In the genomic region with DNA sequence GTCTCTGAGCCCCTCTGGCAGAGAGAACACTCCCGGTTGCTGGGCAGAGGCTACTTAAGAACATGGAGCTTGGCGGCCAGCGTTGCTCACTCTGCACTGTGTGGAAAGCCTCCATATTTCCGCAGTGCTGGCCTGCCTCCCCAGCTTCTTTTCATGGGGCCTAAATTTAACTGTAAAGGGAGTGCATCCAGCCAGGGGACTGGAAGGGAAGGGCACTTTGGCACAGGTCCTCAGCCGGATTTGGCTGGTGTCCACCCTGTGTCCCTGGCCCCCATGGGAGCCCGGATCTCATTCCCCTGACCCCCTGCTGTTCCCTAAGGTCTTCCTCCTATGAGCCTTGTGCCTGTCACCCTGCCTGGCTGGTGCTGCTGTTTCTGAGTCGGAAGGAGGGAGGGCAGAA, we compare ENCODE assay signal across 15 mouse cellular contexts. TPM values are rescaled to one million over a fixed set of nuclear protein-coding genes. Genes with fewer than 3 reads are reported as not detected.
DNase-seq lines count a peak whose midpoint lies in the region; ATAC-seq lines count a peak whose summit lies in the region.
"Had no signal": no experiment of that assay in that cellular context is flagged by ENCODE, and none has a peak within 500 bp of the region (broad histone marks: within the 10 kb centered on the region; RNA-seq: fewer than 3 reads in every experiment).

No protein-coding gene starts in this region.

- H3K4me2 ChIP-seq in liver, embryonic 11.5 days: no peak overlapping the region
- H3K4me2 ChIP-seq: embryonic facial prominence, embryonic 13.5 days; forebrain, embryonic 15.5 days; hindbrain, embryonic 15.5 days; limb, embryonic 12.5 days; lung, embryonic 15.5 days had no signal

- H3K27ac ChIP-seq in liver, embryonic 11.5 days (ENCODE audit: low read depth, low read length): no peak overlapping the region
- H3K27ac ChIP-seq: embryonic facial prominence, embryonic 13.5 days; forebrain, embryonic 15.5 days; hindbrain, embryonic 15.5 days; limb, embryonic 12.5 days; lung, embryonic 15.5 days had no signal

- ATAC-seq in frontal cortex, adult (ENCODE audit: low TSS enrichment): peak; percentile 44; the same call in 1 of the 2 replicates
- no peak for ATAC-seq in liver, embryonic 11.5 days (replicated peaks; ENCODE audit: low FRiP score)
- ATAC-seq: forebrain, embryonic 15.5 days had no signal

- peaks cover 15% of the 10 kb centered on the region for H3K4me1 ChIP-seq in liver, embryonic 11.5 days (replicated peaks; ENCODE audit: control insufficient read depth, insufficient read depth, low read length)
- H3K4me1 ChIP-seq: forebrain, embryonic 15.5 days had no signal

- H3K36me3 ChIP-seq in liver, embryonic 11.5 days (ENCODE audit: control insufficient read depth, insufficient read depth, low read length): no peaks in the 10 kb centered on the region
- H3K36me3 ChIP-seq: embryonic facial prominence, embryonic 13.5 days; forebrain, embryonic 15.5 days; hindbrain, embryonic 15.5 days; limb, embryonic 12.5 days; lung, embryonic 15.5 days had no signal

- WGBS in liver, embryonic 11.5 days: 80% methylated on average over 7 of the region's 7 CpGs

- H3K4me3 ChIP-seq in liver, embryonic 11.5 days (ENCODE audit: low read depth, low read length): no peak overlapping the region
- H3K4me3 ChIP-seq: embryonic facial prominence, embryonic 13.5 days; forebrain, embryonic 15.5 days; hindbrain, embryonic 15.5 days; limb, embryonic 12.5 days; lung, embryonic 15.5 days had no signal

- no peak for DNase-seq in frontal cortex, postnatal 36 days (ENCODE audit: low spot score in 2 of 2)
- peak; percentile 48 for DNase-seq in right cerebral cortex, adult 18-20 months
- DNase-seq in right cerebral cortex, adult 2 months (ENCODE audit: low spot score in 2 of 2): no peak
- DNase-seq in gastrocnemius, postnatal 25 days: peak; percentile 84
- DNase-seq in B cell, adult 2 months: no peak
- DNase-seq in liver, embryonic 11.5 days (ENCODE audit: low spot score): no peak
- DNase-seq in layer of hippocampus, adult 11-12 months (ENCODE audit: low spot score): no peak
- DNase-seq: layer of hippocampus, adult 9-11 months; thymus, postnatal 36 days had no signal

- no peak overlapping the region for H3K9ac ChIP-seq in liver, embryonic 11.5 days (ENCODE audit: low read depth, low read length)
- H3K9ac ChIP-seq: embryonic facial prominence, embryonic 13.5 days; forebrain, embryonic 15.5 days; hindbrain, embryonic 15.5 days; limb, embryonic 12.5 days; lung, embryonic 15.5 days had no signal

- no peaks in the 10 kb centered on the region for H3K9me3 ChIP-seq in liver, embryonic 11.5 days (ENCODE audit: control insufficient read depth, low read length)
- H3K9me3 ChIP-seq: embryonic facial prominence, embryonic 13.5 days; forebrain, embryonic 15.5 days; hindbrain, embryonic 15.5 days; limb, embryonic 12.5 days; lung, embryonic 15.5 days had no signal

- H3K27me3 ChIP-seq in liver, embryonic 11.5 days (replicated peaks; ENCODE audit: control insufficient read depth, insufficient read depth, low read length): no peaks in the 10 kb centered on the region
- H3K27me3 ChIP-seq: embryonic facial prominence, embryonic 13.5 days; forebrain, embryonic 15.5 days; hindbrain, embryonic 15.5 days; lung, embryonic 15.5 days had no signal

RNA-seq across cellular contexts. Expression of a gene that starts 3.4 kb away (rescaled TPM):
- 10 to 100 TPM; 15.5 to 17.3 TPM for total RNA-seq in gastrocnemius, postnatal 25 days (2021)
- polyA plus RNA-seq in liver, embryonic 11.5 days (2014; fragmentation: Nextera tagmentation; extraction: Ambion mirVana): 36.6 and 38.3 TPM in 2 replicates

RNA-seq across cellular contexts. Expression of a gene that starts 8.3 kb away (rescaled TPM):
- total RNA-seq in gastrocnemius, postnatal 25 days (2021): 100 to 1,000 TPM; 787 to 821 TPM
- polyA plus RNA-seq in liver, embryonic 11.5 days (2014; fragmentation: Nextera tagmentation; extraction: Ambion mirVana): 0.57 and 1.0 TPM in 2 replicates

RNA-seq across cellular contexts. Expression of a gene that starts 37.2 kb away (rescaled TPM):
- total RNA-seq in gastrocnemius, postnatal 25 days (2021): 10 to 100 TPM; 40.5 to 41.2 TPM
- 40.9 and 47.6 TPM in 2 replicates for polyA plus RNA-seq in liver, embryonic 11.5 days (2014; fragmentation: Nextera tagmentation; extraction: Ambion mirVana)

RNA-seq across cellular contexts. Expression of a gene that starts 42.0 kb away (rescaled TPM):
- 1 to 10 TPM; 1.7 to 3.2 TPM for total RNA-seq in gastrocnemius, postnatal 25 days (2021)
- polyA plus RNA-seq in liver, embryonic 11.5 days (2014; fragmentation: Nextera tagmentation; extraction: Ambion mirVana): 1.2 and 1.7 TPM in 2 replicates
- polyA plus RNA-seq: forebrain, embryonic 15.5 days had no signal

RNA-seq across cellular contexts. Expression of a gene that starts 59.3 kb away (rescaled TPM):
- total RNA-seq in gastrocnemius, postnatal 25 days (2021): 1 to 10 TPM; 4.1 to 5.4 TPM
- polyA plus RNA-seq in liver, embryonic 11.5 days (2014; fragmentation: Nextera tagmentation; extraction: Ambion mirVana): 0.30 and 0.45 TPM in 2 replicates

Comparison
In these comparisons a context has a peak if more than half of its experiments do, and no peak if none do; other contexts are left out.
1. DNase-seq: peak in right cerebral cortex, adult 18-20 months (single experiment) and gastrocnemius, postnatal 25 days (single experiment); none in frontal cortex, postnatal 36 days (0 of 2), right cerebral cortex, adult 2 months (0 of 2), B cell, adult 2 months (0 of 2), liver, embryonic 11.5 days (single experiment) and layer of hippocampus, adult 11-12 months (single experiment).